Mouse (Mus musculus) heart, postnatal 10 days (tissue): ENCODE results near the gene Atp6v0e. TPM values are rescaled to one million over a fixed set of nuclear protein-coding genes. Genes with fewer than 3 reads are reported as not detected.

Experiments used
- DNase-seq, 2 experiments: peaks; one replicate each; pipeline ENCODE4 v3.0.0; 2021
- intact Hi-C: fragments of 180-260 bp; cut with DNase I; formaldehyde crosslinking; loops from one replicate; pipeline ENCODE4 v1.15.1; 2025
- total RNA-seq, 2 experiments: library from RNA; stranded (reverse); gene quantifications; 2 replicates each; pipeline ENCODE4 v1.2.3; 2021

The Atp6v0e gene
- total RNA-seq, 2 experiments from 2014 or later, result 87.1 to 87.8 TPM

DNA sequence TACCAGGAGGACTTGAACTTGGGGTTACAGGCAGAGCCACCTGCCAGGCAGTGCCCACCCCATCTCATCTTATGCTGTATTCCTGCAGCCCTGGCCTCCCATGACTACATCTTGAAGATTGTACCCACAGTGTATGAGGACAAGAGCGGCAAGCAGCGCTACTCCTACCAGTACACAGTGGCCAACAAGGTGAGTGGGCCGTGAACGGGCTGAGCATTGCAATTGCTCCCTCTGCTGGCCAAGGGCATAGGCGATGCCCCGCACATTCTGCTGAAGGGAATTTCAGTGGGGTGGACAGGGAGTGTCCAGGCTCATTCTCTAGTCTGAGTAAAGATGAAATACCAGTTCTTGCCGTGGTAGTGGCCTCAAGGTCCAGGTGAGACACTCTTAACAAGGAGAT, 24.4 kb upstream of the Atp6v0e start:
- intact Hi-C loops, result loop anchor here (1.0 to 5.0 kb wide), 4 partner anchors 42 to 326 kb away; no protein-coding TSS in a partner anchor
- peak; percentile 89 to 92 for DNase-seq

DNA sequence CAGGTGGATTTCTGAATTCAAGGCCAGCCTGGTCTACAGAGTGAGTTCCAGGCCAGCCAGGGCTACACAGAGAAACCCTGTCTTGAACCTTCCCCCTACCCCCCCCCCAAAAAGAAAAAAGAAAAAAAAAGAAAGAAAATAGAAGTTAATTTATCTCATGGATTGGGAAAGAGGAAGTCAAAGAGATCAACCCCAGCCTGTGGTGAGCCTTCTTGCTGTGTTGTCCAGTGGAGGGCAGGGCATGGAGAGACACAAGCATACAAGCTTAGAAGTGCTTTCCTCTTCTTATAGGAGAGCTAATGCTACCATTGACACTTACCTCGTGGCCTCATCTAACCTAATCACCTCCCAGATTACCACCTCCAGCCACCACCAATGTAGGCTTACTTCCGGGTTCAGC, 23.2 kb upstream of the Atp6v0e start:
- intact Hi-C loops, result loop anchor here (2.0 to 5.0 kb wide), 2 partner anchors 43 to 327 kb away; no protein-coding TSS in a partner anchor
- no peak for DNase-seq

DNA sequence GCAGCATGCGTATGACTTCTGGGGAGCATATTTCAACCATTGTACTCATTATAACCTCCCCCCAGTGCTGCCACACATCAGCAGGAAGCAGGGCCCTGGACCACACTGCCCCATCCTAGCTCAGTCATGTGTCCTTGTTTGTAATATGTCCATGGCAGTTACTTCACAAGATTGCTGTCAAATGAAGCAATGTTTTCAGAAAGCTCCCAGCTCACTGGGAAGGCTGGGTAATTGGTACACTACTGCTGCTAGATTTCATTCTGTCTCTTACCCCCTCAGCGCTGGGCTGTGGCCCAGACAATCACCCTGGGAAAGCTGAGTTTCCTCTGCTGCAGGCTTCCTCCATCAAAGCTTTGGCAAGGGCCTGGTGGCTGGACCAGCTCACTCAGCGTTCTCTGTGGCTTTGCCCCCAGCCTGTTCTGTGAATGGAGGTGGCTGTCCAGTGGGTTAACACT, 22.7 kb upstream of the Atp6v0e start:
- intact Hi-C loops, result no loop called here
- DNase-seq, result no peak

DNA sequence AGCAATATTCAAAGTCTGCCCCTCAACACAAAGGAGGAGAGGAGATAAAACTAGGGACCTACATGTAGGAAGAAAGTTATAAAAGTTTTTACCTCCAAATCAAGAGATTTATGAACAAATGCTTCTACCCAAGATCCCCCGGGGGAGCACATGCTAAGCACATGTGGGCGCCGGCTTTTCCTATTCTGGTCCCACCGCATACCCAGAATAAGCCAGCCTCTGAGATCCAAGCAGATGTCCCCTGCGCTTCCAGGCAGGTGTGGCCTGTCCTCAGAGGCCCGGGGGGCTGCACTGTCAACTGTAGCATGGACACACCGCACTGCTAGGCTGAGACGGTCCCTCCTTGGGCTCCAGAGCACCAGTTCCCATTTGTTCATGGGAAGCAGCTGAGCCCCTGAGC, 19.6 kb upstream of the Atp6v0e start:
- intact Hi-C loops, result no loop called here
- DNase-seq, result no peak

DNA sequence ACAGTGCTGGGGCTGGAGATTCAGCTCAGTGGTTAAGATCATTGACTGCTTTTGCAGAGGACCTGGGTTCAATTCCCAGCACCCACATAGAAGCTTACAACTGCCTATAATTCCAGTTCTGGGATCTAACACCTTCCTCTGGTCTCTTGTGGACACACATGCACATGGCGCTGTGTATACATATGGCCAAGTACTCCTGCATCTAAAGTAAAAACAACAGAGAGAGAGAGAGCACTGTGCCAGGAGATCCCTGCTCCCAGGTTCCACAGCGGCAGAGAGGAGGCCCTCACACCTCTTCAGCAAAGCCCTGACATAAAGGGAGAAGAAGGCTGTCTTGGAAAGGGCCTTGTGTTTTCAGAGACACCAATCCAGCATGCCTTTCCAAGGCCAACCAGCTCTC, 19.0 kb upstream of the Atp6v0e start:
- intact Hi-C loops, result no loop called here

DNA sequence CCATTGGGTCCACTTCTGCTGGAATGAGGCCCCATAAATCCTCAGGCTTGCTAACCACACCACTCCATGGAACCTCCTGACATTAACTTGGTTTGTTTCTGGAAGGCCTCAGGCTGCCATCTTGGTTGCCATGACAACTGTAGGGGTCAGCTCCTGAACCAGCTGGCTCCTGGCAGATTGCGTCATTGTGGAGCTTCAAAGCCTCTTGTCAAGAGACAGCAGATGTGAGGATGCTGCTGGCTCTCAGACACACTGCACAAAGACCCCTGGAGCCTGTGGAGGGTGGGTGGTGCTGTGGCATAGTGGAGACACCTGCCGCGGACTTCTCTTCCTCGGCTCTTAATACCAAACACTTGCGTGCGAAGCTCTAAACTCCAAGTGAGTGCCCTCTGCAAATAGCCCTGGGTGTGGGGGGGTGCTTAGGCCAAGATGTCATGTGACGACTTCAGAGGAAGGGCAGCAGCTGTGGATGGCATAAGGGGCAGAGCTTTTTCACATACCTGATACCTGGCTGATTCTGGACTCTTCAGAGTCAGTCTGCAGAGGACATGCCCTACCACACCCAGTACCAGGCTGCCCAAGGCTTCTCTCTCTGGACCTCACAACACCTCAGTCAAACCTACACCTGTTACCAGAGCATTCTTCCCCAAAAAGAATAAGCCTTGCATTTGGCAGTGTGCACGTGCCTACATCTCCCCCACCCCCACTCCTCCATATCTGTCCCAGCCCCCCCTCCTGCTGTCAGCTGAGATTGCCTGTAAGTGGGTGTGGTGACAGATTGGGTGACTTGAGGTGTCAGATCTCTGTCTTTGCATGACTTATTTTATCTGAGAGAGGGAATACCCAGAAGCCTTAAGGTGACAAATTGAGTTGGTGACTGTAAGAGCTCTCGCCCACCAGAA, 18.3 kb upstream of the Atp6v0e start:
- intact Hi-C loops, result no loop called here
- no peak for DNase-seq

More for the DNA sequence above, 19.0 kb upstream of the Atp6v0e start:
- DNase-seq, result no peak

DNA sequence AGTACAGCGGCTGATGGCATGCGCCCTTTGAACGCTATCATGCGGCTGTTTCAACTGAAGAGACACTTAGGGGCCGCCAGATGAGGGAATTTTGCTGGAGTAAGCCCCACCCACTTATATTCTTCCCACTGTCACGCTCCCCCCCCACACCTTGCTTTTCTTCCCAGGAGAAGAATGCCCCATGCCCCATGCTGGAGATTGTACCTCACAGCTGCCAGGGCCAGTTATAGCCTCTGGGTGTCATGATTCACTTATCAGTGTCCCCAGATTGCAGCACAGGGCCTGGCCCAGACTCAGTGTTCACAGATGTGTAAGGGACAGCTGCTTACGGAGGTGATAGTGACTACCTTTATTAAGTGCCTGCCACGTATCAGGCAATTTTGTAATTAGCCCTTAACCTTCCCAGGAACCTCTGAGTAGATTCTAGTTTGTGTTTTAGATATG, 17.6 kb upstream of the Atp6v0e start:
- no peak for DNase-seq
- intact Hi-C loops, result no loop called here

DNA sequence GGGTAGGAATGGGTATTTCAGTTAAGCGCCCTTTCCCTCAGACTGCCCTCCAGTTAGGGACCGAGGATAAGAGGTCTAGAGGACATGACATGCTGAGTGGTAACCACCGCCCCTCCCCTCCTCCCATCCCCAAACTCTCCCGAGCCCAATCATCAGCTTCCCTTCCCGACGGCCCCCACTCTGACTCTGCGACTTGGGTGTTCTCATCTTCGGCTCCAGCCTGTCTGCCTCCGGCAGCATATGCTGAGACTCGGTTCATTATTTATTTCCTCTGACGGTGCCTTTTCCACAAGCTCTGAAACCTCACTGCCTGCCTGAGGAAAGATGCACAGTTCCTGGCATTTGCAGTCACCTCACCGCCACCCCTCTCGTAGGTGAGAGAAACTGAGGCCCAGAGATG, 15.7 kb upstream of the Atp6v0e start:
- no peak for DNase-seq
- intact Hi-C loops, result no loop called here

DNA sequence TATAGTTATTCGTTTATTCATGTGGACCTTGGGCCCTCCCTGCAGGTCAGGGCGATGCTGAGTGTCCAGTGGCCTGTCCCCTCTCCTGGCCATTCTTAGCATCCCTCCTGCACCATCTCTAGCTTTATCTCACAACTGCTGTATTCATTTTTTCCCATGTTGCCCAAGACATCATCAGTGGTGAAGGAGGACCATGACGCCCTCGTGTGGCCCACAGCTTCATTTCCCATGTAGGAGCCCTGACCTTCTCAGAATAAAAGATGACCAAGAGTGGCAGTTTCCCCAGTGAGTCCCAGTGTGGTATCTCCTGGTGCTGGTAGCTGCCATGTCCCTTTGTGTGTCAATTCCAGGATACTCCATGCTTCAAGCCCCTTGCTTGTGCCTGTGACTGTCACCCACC, 13.5 kb upstream of the Atp6v0e start:
- no peak for DNase-seq
- intact Hi-C loops, result no loop called here

DNA sequence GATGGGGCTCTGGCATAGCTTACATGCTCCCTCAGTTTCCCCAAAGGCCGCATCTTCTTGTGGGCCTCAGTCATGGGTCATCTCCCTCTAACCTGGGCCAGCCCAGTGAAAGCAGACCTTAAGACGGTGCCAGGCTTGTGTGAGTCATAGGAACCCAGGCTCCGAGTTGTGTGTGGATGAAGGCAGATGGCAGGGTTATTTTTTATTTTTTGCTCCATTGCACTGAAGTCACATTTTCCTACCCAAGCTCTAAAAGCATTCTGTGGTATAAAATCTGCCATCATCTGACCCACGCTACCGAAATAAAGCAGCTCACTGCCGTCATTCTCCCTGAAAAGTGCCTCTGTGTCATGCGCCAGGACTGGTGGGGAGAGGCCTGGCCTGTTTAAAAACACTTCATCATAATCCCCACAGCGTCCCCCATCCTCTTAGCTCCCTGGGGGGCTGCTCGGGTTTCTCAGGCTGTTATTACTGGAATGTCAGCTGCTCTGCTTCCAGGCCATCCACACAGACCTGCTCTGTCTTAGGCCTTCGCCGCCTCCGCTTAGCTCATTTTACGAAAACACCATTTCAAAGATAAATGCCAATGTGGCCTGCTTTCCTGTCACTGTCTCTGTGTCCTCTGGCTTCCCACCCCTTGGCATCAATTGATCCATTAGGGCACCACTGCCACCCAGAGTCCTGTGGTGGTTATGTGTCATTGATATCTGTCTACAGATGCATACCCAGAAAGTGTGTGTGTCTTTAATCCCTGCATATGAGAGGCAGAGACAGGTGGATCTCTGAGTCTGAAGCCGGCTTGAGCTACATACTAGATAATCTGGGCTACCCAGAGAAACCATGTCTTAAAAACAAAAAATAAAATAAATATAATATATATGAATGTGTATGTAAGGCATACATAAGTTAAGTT, 12.3 kb upstream of the Atp6v0e start:
- DNase-seq, result peak in 1 of 2 experiments; percentile 38
- intact Hi-C loops, result no loop called here

DNA sequence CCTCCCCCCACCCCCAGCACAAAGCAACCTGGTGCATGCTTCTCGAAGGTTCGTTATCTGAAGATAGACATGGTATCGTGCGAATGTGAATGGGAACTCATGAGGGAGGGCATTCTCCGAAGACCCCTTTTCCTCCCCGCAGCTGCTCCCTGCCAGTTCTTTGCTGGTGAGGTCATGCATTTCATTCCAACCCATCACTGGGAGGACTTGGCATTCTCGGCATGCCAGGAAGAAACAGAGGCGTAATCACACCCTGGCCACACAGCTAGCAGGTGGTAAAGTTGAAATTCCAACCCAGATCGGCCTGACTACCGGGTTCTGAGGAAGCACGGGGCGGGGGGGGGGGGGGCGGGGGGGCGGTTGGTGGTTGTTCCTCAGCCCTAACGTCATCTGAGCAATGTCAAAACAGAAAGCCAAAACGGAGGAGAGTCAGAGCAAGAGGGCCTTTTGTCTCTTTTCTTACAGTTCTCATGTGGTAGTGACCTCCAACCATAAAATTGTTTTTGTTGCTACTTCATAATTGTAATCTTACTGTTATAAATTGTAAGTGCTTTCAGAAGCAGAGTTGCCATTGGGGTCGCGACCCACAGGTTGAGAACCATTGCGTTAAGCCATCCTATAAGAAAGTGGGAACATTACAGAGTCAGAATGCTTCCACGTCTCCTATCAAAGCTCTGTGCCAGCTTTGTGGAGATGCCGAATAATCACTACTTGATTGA, 4.0 kb upstream of the Atp6v0e start:
- DNase-seq, result no peak
- intact Hi-C loops, result no loop called here

DNA sequence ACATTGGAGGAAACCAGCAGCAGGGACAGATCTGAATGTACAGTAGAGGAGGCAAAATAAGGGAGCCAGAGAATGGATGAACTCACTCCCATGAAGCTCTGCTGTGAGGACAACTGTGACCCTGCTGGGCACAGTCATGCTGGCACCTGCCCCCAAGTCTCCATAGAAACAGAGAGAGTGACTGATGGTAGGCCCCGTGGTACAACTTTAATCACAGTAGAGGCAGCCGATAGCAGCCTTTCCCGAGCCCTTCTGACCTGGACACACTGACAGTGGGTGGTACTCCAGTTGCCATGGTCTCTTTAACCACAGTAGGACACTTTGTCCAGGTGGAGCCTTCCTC, 3.5 kb upstream of the Atp6v0e start:
- no peak for DNase-seq
- intact Hi-C loops, result no loop called here

DNA sequence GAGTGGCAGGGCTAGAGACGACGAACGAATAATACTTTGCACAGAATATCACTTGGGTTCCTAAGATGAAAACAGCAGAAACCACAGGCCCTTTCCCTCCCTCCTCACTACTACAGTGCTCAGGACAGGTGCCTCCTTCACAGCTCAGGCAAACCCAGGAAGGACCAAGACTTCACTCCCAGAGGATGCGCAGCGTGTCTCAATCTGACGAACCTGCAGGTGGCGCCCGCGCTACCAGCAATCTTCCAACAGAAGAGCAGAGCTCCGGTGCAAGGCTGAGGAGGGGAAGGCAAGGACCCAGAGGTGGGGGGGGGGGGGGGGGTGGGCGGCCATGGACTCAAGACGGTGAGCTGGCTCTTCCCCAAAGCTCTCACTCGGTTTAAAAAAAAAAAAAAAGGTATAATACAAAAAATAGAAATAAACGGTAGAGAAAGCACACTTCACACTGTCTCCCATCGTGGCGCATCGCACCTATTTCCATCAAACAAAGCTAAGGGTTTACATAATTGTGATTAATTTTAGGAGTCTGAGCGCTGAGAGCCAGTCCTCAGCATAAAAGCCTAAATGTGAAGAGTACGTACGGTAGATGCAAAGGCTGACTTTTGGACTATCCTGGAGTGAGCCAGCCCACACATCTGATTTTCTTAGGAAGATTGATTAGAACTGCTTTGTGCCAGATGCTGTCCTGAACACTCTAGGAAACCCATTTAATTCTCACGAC, 2.7 kb upstream of the Atp6v0e start:
- peak; percentile 83 to 89 for DNase-seq
- intact Hi-C loops, result loop anchor here (1.0 to 5.0 kb wide), 3 partner anchors 52 to 226 kb away; partner anchors contain the start of gene Bnip1

DNA sequence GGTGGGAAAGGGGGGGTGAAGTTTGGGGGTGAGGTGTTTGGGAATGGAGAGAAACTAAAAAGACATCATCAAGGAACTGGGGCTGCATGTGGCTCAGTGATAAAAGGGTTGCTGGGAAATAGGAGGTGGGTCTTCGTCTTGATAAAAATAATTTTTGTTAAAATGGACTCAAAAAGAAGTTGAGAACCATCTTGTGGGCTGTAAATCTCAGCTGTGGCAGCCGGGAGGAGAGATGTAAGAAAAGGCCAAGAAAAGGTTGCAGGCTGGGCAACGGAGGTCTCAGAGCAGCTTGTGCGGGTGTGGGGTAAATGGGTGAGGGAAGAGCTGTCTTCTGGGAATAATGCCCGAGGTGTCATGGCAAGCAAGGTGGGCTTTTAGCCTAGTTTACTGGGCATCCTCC, 827 bp upstream of the Atp6v0e start:
- no peak for DNase-seq
- intact Hi-C loops, result loop anchor here (5.0 kb wide), 1 partner anchor 50 kb away; no protein-coding TSS in a partner anchor

DNA sequence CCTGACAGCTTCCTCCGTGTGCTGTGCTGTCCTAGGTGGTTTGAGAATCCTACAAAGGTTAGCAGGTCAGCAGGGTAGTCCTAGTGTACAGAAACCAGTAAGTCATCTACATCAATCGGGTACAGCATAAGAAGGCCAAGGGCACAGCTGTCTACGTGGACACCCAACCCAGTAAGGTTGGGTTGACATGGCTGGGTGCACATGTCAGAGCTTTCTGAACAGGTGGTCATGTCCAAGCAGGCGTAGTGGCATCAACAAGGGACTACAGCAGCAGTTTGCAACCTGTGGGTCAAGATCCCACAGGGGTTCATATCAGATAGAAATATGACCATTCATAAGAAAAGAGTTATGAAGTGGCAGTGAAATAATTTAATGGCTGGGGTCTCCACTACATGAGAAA, 2.6 kb downstream of the Atp6v0e start:
- intact Hi-C loops, result no loop called here
- no peak for DNase-seq

DNA sequence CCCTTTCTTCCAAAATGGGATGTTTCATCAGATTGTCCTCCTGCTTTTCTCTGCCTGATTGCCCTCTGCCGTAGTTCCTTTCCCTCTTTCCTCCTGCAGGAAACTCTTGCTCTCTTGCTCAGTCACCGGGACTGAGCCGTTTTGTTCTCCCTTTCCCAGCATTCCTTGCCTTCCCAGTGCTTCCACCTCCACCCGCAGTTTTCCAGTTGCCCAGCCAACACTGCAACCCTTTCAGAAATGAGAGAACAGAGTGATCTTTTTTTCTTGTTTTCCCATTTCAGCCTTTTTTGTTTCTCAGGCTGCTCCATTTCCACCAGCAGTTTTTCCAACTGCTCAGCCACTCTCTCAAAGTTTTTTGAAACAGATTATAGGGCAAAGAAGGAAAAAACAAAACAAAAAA, 8.2 kb downstream of the Atp6v0e start:
- intact Hi-C loops, result no loop called here
- no peak for DNase-seq

DNA sequence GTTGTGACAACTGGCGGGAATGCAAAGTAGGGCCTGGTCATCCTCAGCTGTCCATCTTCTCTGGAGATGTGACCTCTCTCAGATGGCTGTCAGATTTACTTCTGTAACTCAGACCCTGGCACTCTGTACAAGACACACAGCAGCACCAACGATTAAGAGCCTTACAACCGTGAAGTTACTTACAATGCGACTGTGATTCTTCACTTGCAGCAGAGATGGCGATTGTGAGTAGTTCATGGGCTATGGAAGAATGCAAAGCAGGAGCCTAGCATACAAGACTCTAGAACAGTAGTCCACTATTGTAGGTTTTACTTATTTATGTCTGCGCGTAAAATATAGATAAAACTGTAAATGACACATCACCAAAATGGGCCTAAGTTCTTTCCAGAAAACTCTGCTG, 12.8 kb downstream of the Atp6v0e start:
- DNase-seq, result no peak
- intact Hi-C loops, result loop anchor here (5.0 kb wide), 1 partner anchor 41 kb away; the partner anchor contains the start of gene Crebrf

DNA sequence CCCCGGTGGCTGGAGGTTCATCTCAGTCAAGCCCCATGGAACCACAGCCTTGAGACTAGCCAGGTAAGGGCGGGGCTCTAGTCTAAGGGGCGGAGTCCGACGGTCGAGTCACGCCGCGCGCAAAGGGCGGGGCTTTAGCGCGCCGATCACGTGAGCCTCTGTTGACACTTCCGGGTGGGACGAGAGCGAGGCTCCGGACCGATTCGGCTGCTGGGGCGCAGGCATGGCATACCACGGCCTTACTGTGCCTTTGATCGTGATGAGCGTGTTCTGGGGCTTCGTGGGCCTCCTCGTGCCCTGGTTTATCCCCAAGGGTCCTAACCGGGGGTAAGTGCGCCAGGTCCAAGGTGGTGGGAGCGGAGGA, 13.2 kb downstream of the Atp6v0e start:
- DNase-seq, result peak; percentile 92
- intact Hi-C loops, result loop anchor here (5.0 kb wide), 1 partner anchor 41 kb away; the partner anchor contains the start of gene Crebrf

DNA sequence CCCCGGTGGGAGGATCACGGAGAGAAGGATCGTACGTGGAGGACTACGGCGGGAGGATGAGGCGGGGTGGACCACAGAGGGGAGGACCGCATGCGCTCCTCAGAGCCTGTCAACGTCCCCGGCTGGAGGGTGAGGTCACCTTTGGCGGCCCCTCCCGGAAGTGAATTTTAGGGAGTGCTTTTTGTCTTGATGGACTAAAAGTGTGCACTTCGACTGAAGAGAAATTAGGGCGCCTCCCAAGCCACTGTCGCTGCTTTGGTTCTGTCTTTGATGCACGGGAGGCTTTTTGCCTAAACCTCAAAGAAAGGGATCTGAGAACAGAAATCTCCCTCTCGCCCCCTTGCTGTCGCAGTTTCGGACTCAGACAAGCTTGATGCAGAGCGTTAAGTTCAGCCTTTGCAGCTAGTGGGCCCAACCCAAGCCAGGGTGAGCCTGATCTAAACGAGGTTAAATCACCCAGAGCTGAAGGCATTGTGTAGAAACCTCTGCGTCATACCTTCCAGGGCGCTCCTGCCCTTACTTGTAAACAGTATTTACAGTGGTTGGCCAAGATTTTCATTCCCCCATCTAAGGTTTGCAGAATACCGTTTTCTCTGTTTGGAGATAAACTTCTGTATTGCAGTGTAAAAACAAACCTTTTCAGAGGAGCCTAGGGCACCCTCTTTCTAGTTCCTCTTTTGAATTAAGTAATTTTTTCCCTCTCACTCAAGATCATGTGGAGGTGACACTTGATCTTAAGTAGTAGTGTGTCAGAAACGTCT, 13.8 kb downstream of the Atp6v0e start:
- intact Hi-C loops, result loop anchor here (5.0 kb wide), 1 partner anchor 41 kb away; the partner anchor contains the start of gene Crebrf
- DNase-seq, result peak; percentile 88 to 90
